Mouse (Mus musculus): Measurements from ENCODE around the gene Atg16l2. TPM values are rescaled to one million over a fixed set of nuclear protein-coding genes. Genes with fewer than 3 reads are reported as not detected.

The Atg16l2 gene
- total RNA-seq, 2 experiments from 2014 or later = 5.7 to 7.3 TPM

- DNase-seq = peak; percentile 68
- intact Hi-C loops (cut with DNase I; ENCODE audit: low total_unique reads) = no loop called here
These were observed 5.6 kb downstream of the Atg16l2 start for GRCm38 (mm10) chr7:101296252-101297022.

- intact Hi-C loops (cut with DNase I; ENCODE audit: low total_unique reads) = no loop called here
- no peak for DNase-seq
These were observed 6.6 kb downstream of the Atg16l2 start for GRCm38 (mm10) chr7:101295438-101295837.

- intact Hi-C loops (cut with DNase I; ENCODE audit: low total_unique reads) = no loop called here
- no peak for DNase-seq
These were observed 8.4 kb downstream of the Atg16l2 start for GRCm38 (mm10) chr7:101293611-101294010.

GRCm38 (mm10) chr7:101293138-101293537 is 8.9 kb downstream of the Atg16l2 start:
- intact Hi-C loops (cut with DNase I; ENCODE audit: low total_unique reads) = no loop called here
- DNase-seq = no peak

- no peak for DNase-seq
- intact Hi-C loops (cut with DNase I; ENCODE audit: low total_unique reads) = no loop called here
These were observed 9.4 kb downstream of the Atg16l2 start for GRCm38 (mm10) chr7:101292696-101293095.

GRCm38 (mm10) chr7:101292086-101292485 is 10.0 kb downstream of the Atg16l2 start:
- DNase-seq = no peak

GRCm38 (mm10) chr7:101291641-101292040 is 10.4 kb downstream of the Atg16l2 start:
- intact Hi-C loops (cut with DNase I; ENCODE audit: low total_unique reads) = no loop called here
- no peak for DNase-seq

More at GRCm38 (mm10) chr7:101292086-101292485, 10.0 kb downstream of the Atg16l2 start:
- intact Hi-C loops (cut with DNase I; ENCODE audit: low total_unique reads) = no loop called here

GRCm38 (mm10) chr7:101291211-101291610 is 10.8 kb downstream of the Atg16l2 start:
- DNase-seq = no peak

GRCm38 (mm10) chr7:101290401-101290800 is 11.7 kb downstream of the Atg16l2 start:
- intact Hi-C loops (cut with DNase I; ENCODE audit: low total_unique reads) = no loop called here
- DNase-seq = no peak

More at GRCm38 (mm10) chr7:101291211-101291610, 10.8 kb downstream of the Atg16l2 start:
- intact Hi-C loops (cut with DNase I; ENCODE audit: low total_unique reads) = no loop called here

GRCm38 (mm10) chr7:101288436-101288835 is 13.6 kb downstream of the Atg16l2 start:
- peak; percentile 65 for DNase-seq
- intact Hi-C loops (cut with DNase I; ENCODE audit: low total_unique reads) = loop anchor here (2.0 kb wide), 1 partner anchor 228 kb away; no protein-coding TSS in a partner anchor

- intact Hi-C loops (cut with DNase I; ENCODE audit: low total_unique reads) = loop anchor here (2.0 kb wide), 1 partner anchor 227 kb away; no protein-coding TSS in a partner anchor
- DNase-seq = no peak
These were observed 14.2 kb downstream of the Atg16l2 start for GRCm38 (mm10) chr7:101287820-101288219.

GRCm38 (mm10) chr7:101286891-101287290 is 15.2 kb downstream of the Atg16l2 start:
- intact Hi-C loops (cut with DNase I; ENCODE audit: low total_unique reads) = no loop called here
- DNase-seq = no peak

GRCm38 (mm10) chr7:101284504-101284903 is 17.5 kb downstream of the Atg16l2 start:
- DNase-seq = no peak
- intact Hi-C loops (cut with DNase I; ENCODE audit: low total_unique reads) = no loop called here

GRCm38 (mm10) chr7:101282721-101283120 is 19.3 kb downstream of the Atg16l2 start:
- no peak for DNase-seq
- intact Hi-C loops (cut with DNase I; ENCODE audit: low total_unique reads) = no loop called here

GRCm38 (mm10) chr7:101272466-101273160 is 29.4 kb downstream of the Atg16l2 start:
- intact Hi-C loops (cut with DNase I; ENCODE audit: low total_unique reads) = no loop called here
- DNase-seq = no peak

- intact Hi-C loops (cut with DNase I; ENCODE audit: low total_unique reads) = no loop called here
- no peak for DNase-seq
These were observed 30.4 kb downstream of the Atg16l2 start for GRCm38 (mm10) chr7:101271602-101272001.

- intact Hi-C loops (cut with DNase I; ENCODE audit: low total_unique reads) = no loop called here
- no peak for DNase-seq
These were observed 34.4 kb downstream of the Atg16l2 start for GRCm38 (mm10) chr7:101267457-101268259.

- no peak for DNase-seq
- intact Hi-C loops (cut with DNase I; ENCODE audit: low total_unique reads) = no loop called here
These were observed 38.5 kb downstream of the Atg16l2 start for GRCm38 (mm10) chr7:101263511-101263910.

GRCm38 (mm10) chr7:101261941-101262546 is 40.0 kb downstream of the Atg16l2 start:
- intact Hi-C loops (cut with DNase I; ENCODE audit: low total_unique reads) = no loop called here
- no peak for DNase-seq

Measured in gastrocnemius, postnatal 14 days (tissue).